Mouse (Mus musculus): ENCODE measurements around the gene Tmed5. TPM values are rescaled to one million over a fixed set of nuclear protein-coding genes. Genes with fewer than 3 reads are reported as not detected.
"Not testable (repeated sequence)": the region's sequence is repeated elsewhere in the genome, so short reads cannot be mapped to it uniquely, and the experiment has no call there.

Gene Tmed5
- total RNA-seq (2021) = 10 to 100 TPM; 25.9 to 39.3 TPM

DNA sequence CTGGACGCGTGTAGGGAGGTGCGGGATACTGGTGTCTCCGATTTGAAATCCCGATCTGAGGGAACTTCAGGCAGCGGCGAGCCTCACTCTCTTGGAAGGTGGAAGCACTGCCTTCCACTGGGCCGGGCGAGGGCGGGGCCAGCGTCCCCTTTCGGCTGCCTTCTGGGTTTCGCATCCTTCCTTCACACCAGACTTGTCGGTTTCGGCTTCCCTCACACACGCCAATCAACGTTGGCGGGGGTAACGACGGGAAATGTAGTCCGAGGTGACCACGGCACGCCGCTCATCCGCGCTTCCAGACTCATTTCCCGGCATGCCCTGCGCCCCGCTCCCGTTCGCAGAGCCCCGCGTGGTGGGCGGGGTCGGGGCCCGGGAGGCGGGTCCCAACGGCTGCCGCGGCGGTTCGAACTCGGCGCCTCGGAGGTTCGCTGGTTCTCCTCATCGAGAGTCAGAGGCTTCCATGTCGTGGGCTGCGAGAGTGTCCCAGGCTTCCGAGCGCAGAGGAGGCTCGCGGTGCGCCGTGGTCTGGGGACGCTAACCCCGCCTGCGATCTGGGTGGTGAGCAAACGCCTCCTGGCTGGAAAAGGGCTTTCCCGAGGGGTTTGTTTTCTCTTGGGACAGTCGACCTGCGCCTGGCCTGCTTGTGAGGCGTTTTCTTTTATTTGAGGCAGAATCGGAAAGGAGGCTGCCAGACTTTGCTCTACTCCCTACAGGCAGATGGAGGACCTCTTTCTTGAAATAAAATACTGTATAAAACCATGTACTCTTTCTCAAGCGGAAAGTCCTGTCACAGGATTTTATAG is at the start of gene Tmed5, which contains the start of gene Ccdc18:
Gene Tmed5, minus strand, starts transcription at position 180 of the 803 bp plus-strand sequence.
Gene Ccdc18, plus strand, starts transcription at position 435 of the 803 bp plus-strand sequence.
- peak; percentile 98 to 99 for DNase-seq

DNA sequence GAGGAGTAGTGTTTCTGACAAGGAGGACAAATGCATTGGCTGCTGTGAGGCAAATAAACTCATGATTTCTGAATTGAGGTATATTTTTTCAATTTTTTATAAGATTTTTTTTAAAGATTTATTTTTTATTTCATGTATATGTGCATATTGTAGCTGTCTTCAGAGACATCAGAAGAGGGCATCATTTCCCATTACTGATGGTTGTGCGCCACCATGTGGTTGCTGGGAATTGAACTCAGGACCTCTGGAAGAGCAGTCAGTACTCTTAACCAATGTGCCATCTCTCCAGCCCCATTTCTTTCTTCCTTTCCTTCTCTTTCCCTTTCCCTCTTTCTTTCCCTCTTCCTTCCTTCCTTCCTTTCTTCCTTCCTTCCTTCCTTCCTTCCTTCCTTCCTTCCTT is 31.3 kb upstream of the Tmed5 start:
- peak; percentile 45 to 53 for DNase-seq
- intact Hi-C loops (cut with DNase I) = loop anchor here (2.0 to 5.0 kb wide), 2 partner anchors 129 to 241 kb away; no protein-coding TSS in a partner anchor

More for the DNA sequence above, at the start of gene Tmed5, which contains the start of gene Ccdc18:
- intact Hi-C loops (cut with DNase I) = loop anchor here (2.0 to 10.0 kb wide), 3 partner anchors 68 to 532 kb away; partner anchors contain the start of genes Dgkq, Idua, Mtf2 and Pigg

DNA sequence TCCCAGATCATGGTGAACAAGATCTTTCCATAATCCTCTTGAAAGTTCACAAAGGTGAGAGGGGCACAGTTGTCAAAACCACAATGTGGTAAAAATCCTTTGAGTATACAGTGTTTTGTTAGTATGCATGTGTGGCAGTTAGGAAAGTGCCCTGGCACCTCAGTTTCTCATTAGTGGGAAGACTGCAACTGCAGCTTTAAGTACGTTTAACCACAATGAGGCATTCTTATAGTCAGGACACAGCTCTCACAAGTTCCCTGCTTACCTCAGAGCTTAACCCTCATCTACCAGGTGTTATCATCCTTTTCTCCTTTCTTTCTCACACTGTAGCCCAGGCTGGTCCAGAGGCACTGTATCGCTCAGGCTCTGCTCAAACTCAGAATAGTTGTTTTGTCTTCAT is 28.4 kb upstream of the Tmed5 start:
- no peak for DNase-seq
- intact Hi-C loops (cut with DNase I) = loop anchor here (5.0 kb wide), 1 partner anchor 238 kb away; no protein-coding TSS in a partner anchor

DNA sequence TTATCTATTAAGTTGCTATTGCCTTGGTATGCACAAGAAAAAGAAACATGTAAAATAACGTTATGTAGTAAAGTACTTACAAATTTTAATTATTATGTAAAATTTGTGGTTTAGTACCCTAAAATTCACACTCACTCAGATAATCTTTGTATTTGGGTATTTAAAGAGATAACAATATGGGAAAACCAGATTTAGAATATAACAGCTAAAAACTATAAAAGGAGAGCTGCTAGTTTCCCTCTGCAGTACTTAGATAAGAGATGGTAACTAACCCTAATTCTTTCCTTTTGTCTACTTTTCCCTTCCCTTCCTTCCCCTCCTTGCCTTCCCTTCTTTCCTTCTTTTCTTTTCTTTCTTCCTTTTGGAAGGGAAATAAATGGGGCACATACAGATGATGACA is 20.2 kb upstream of the Tmed5 start:
- no peak for DNase-seq
- intact Hi-C loops (cut with DNase I) = no loop called here

DNA sequence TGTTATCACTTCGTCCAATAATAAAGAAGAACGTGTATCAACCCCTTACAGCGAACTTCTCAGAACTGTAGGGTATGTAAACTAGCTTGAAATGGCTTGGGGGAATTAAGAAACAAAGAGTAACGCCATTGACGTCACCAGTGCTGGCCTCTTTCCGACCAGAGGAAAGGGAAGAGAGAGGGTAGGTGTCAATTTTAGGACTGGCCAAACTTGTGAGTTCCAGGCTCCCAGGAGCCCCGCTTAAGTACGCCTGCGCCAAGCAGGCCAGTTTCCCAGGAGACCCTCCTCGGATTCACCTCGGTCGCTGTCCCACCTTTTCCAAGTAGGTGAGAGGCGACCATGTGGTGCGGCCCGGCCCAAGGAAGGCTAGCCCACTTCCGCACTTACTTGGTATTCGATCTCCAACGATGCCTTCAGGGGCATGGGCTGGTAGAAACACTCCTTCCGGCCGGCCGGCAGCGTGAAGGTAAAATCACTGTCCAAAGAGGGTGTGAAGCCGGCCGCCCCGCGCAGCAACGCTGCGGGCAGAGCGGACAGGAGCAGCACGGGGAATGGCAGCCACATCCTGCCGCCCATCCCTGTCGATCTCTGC is 475 bp downstream of the Tmed5 start:
- intact Hi-C loops (cut with DNase I) = loop anchor here (2.0 to 10.0 kb wide), 3 partner anchors 67 to 533 kb away; partner anchors contain the start of genes Dgkq, Idua, Mtf2 and Pigg
- peak; percentile 67 to 71 for DNase-seq

DNA sequence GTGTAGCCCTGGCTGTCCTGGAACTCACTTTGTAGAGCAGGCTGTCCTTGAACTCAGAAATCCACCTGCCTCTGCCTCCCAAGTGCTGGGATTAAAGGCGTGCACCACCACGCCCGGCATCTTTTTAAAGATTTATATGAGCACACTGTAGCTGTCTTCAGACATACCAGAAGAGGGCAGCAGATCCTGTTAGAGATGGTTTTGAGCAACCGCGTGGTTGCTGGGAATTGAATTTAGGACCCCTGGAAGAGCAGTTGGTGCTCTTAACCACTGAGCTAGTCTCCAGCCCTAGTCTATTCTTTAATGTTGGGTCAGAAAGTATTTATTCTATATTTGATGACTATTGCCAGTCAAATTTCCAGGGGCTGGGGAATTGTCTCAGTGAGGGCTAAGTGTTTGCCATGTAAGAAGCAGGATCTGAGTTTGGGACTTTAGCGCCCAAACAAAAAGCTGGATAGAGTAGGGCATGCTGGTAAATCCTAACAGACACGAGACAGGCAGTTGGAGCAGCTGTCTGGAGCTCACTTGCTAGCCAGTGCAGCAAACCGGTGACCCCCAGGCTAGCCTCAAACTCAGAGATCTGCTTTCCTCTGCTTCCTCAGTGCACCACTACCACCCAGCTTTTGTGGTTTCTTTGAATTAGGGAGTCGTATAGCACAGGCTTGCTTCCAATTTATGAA is 12.1 kb downstream of the Tmed5 start:
- intact Hi-C loops (cut with DNase I) = no loop called here
- DNase-seq = no peak

DNA sequence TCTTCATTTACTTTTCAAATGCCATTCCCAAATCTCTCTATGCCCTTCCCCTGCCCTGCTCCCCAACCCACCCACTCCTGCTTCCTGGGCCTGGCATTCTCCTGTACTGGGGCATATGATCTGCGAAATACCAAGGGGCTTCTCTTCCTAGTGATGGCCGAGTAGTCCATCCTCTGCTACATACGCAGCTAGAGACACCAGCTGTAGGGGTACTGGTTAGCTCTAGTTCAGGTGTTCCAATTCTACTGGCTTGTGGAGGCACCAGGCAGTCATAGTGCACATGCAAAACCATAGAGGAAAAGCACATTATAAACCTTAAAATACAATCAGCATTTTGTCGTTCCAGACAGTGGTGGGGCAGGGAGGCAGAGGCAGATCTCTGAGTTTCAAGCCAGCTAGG is 14.7 kb downstream of the Tmed5 start:
- no peak for DNase-seq
- intact Hi-C loops (cut with DNase I) = no loop called here

DNA sequence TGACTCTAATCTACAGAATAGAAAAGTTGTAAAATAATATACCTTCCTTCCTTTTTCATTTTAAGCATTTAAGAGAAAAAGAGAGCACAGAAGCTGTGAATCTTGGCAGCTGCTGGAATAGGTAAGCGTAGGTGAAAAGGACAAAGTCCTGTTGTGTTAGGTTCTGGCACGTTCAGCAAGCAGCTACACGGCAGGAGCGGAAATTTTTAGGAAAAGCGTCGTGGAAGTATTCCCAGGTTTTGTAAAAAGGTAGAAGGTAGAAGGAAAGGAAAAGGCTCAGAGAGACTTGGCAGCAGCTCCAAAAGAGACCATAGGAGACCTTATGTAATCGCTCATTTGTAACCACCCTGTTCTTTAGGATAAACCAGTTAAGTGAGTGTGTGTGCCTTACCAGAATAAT is 23.1 kb downstream of the Tmed5 start:
- intact Hi-C loops (cut with DNase I) = no loop called here
- no peak for DNase-seq

DNA sequence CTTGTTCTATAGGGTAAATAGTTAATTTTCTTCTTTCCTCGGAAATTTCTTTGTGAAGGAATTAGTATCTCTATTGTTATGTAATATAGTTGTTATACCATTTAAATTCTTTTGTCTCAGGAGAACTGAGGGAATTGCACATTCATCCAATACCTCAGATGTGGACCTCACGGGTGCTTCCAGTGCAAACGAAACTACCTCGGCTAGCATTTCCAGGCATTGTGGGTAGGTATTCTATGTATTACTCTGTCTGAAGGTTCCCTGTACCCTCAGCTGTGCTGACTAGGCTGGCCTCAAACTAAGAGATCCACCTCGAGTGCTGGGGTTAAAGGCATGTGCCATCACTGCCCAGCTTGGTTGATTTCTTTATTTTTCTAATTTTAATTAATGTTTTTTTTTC is 28.1 kb downstream of the Tmed5 start:
- intact Hi-C loops (cut with DNase I) = no loop called here
- DNase-seq = no peak

DNA sequence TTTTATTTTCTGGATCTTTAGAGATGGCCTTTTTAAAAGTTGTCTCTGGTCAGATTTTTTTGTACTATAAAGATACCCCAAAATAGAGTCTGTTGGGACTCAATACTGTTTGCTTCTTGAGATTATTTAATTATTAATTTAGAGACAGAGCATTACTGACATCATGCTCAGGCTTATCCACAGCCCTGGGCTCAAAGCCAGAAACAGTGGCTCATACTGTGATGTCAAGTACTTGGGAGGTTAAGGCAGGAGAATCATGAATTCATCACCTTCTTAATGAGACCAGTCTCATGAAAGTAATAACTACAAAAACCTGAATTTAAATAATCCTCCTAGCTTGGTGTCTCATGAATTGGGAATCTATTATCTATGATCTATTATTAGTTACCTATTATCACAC is 32.2 kb downstream of the Tmed5 start:
- DNase-seq = peak; percentile 22 to 24
- intact Hi-C loops (cut with DNase I) = no loop called here

DNA sequence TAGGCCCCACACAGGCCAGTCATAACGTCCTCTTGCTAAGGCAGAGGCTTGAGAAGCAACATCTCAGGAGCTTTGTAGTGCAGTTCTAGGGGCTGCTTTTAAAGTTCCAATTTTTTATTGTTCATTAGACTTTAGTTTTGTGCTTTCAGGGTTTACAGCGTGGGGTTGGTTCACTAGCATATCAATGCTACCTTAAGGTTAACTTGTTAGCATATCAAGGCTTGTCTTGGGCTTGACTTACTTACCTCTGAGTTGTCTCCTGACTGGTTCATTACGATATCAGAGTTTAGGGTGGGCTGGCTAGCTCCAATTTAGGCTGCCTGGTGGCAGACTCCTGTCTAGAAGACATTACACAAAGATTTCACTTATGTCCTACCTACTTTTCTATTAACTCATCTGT is 34.7 kb downstream of the Tmed5 start:
- intact Hi-C loops (cut with DNase I) = no loop called here
- DNase-seq = no peak

DNA sequence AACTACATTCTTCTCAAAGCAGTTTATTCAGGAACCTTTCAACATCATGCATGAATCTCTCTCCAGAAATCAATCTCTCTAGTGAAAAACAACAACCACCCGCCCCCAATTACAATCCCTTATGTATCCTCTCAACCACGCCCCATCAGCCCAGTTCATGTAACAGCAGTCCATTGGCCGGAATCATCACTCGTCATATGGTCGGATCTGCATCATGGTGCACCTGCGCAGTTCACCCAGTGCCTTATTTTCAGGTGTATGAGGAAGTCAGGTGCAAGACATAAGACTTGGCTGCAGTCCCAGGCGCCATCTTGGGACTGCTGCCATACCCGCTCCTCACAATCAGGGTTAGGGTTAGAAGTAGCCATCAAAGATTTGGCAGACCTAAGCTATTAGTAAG is 39.7 kb downstream of the Tmed5 start:
- DNase-seq; intact Hi-C loops (cut with DNase I): not testable (repeated sequence)

DNA sequence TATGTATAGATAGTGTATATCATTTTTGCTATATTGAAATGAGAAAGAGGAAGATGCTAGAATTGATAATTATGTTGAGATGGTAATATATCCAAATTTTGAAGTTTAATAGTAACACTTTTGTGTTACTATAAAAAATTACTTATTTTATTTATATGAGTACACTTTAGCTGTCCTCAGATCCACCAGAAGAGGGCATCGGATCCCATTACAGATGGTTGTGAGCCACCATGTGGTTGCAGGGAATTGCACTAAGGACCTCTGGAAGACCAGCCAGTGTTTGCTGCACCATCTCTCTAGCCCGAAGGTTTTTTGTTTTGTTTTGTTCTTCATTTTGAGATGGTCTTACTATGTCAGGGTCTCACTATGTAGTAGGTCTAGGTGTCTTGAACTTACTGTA is 47.0 kb downstream of the Tmed5 start:
- DNase-seq = no peak
- intact Hi-C loops (cut with DNase I) = no loop called here

DNA sequence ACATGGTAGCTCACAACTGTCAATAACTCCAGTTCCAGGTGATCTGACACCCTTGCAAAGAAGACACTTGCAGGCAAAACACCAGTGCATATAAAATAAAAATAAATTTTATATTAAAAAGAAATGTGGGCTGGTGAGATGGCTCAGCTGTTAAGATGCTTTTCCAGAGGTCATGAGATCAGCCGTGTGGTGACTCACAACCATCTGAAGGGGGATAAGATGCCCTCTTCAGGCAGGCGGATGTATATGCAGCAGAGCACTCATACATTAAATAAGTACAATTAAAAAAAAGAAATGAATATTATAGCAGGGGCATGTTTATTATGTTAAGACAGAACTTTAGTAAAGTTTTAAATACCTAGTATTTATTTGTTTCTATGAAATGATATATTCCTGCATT is 50.0 kb downstream of the Tmed5 start:
- intact Hi-C loops (cut with DNase I) = loop anchor here (5.0 kb wide), 1 partner anchor 50 kb away; no protein-coding TSS in a partner anchor
- peak in 1 of 2 experiments; percentile 15 for DNase-seq

DNA sequence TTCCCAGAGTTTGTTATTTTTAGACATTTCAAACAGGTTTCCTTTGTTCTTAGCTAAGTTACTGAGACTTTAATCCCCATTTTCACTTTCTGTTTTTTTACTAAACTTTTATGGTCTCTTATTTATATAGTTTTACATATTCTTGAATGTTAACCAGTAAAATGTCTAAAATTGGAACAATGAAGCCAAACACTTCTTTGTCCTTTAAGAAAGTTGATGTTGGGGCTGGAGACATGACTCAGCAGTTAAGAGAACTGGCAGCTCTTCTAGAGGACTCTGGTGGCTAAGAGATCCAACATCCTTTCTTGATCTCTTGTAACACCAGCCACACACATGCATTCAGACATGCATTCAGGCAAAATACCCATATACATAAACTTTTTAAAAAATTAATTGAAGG is 52.8 kb downstream of the Tmed5 start:
- intact Hi-C loops (cut with DNase I) = loop anchor here (5.0 kb wide), 1 partner anchor 47 kb away; no protein-coding TSS in a partner anchor
- DNase-seq = peak in 1 of 2 experiments; percentile 5

DNA sequence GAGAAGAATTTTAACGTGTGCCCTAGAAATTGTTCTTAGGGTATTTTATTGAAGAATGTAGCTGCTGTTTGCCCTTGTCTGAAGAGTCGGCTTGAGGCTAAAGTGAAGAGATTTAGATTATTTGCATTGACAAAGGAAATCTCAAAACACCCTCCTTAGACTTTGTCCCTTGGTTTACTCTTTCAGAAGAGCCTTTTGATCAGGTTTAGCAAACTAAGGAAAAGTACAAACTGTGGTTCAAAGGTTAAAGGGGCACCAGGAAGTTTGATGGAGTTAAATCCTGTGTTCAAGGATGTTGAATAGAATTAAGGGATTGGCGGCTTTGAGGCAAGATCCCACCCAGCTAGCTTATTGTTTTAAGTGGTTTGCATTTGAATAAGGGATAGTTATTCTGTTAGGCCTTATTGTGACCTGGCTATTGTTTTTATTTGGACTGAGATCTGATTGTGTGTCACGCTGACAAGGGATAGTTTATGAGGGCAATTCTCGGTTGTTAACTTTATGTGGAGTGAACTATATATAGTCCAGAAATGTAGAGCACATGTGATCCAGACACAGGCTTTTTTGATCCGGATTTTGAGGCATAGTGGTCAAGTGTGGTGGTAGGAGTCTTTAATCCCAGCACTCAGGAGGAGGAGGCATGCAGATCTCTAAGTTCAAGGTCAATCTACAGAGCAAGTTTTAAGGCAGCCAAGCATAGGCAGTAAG is 55.4 kb downstream of the Tmed5 start:
- no peak for DNase-seq
- intact Hi-C loops (cut with DNase I) = no loop called here

DNA sequence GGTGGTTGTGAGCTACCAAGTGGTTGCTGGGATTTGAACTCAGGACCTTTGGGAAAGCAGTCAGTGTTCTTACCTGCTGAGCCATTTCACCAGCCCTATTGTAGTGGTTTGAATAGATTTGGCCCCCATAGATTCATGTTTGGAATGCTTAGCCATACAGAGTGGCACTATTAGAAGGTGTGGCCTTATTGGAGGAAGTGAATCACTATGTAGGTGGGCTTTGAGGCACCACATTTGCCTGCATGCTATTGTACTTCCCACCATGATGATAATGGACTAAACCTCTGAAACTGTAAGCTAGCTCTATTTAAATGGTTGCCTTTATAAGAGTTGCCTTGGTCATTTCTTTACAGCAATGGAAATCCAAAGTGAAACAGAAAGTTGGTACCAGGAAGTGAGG is 56.2 kb downstream of the Tmed5 start:
- intact Hi-C loops (cut with DNase I) = no loop called here
- no peak for DNase-seq

DNA sequence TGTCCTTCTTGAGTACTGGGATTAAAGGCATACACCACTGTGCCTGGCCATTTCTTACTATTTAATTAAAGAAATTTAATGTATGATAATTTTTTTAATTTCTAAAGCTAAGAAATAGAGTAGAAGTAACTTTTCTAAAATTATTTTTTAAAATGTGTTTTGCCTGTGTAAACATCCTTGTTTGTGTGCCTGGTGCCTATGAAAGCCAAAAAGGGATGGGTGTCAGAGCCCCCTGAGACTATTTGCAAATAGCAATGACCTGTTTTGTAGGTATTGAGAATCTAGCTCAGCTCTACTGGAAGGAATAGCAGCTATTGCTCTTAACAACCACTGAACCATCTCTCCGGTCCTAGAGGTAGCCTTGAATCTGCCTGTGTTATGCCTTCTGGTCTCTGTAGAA is 60.1 kb downstream of the Tmed5 start:
- DNase-seq = no peak
- intact Hi-C loops (cut with DNase I) = no loop called here

DNA sequence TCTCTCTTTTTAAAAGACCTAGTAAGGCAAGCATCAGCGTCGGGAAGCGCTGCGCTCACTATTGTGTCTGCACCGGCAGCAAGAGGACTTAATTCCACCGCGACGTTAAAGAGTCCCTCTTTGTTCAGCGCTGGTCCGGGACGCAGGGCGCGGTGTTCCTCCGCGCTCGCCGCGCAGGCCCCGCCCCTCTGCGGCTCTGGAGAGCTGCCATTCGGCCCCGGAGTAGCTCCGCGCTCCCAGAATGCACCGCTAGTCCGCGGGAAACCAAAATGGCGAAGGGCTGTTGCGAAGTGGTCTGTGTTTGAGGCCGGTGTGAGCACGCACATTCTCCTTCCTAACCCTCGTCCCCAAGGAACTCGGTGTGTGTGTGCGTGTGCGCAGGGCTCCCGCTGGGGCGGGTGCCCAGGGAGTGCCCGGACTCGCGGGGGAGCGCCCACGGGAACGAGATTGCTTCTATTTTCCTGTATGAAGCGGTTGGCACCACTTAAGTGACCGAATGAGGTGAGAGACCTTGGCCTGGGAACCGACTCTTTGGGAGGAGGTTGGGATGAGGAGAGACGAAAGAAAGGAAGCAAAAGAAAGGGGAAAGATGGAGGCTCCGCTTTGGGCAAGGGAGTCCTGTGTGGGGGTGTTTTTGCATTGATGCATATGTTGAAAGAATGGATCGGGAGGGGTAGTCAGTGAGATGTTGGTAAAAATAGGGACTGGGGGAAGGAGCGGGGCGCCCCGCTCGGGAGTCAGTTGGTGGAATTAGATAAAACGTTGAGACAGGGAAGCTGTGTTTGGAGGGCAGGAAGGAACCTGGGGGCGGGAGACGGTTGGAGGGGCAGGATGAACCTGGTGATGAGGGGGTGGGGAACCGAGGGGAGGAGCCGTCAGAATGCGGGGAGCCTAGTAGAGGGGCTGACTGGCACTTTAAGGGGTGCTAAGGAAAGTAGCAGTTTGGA is 66.7 kb downstream of the Tmed5 start, which contains the start of gene Mtf2:
Gene Mtf2, plus strand, starts transcription at position 210 of the 947 bp plus-strand sequence.
- intact Hi-C loops (cut with DNase I) = loop anchor here (2.0 kb wide), 1 partner anchor 67 kb away; the partner anchor contains the start of genes Ccdc18 and Tmed5
- DNase-seq = peak; percentile 98
